ENCODE assay signal across 10 mouse cellular contexts in the genomic region with DNA sequence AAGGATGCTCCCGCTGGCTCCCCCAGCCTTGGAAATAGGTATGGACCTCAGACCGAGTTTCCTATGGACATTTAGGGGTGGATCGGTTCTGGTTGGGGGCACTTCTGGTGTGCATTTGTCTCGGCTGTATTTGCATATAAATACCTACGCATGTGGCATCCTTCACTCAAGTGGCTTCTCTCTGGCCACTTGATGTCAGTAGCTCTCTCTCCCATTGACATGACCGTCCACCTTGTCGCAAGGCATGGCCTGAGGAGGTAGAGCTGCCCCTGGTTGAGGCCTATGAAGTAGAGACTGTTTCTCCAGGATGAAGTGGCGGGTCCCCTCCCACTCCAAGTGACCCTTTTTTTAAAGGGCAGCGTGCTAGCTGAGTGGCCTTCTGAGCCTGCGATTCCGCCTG.
DNase-seq lines count a peak whose midpoint lies in the region; ATAC-seq and TF ChIP-seq lines count a peak whose summit lies in the region.
"Had no signal": no experiment of that assay in that cellular context is flagged by ENCODE, and none has a peak within 500 bp of the region (broad histone marks: within the 10 kb centered on the region; RNA-seq: fewer than 3 reads in every experiment).

No protein-coding gene starts in this region.

- TF ChIP-seq CTCF in kidney, postnatal 0 days (IDR thresholded peaks at IDR 0.05; ENCODE audit: low read depth) = no peak
- TF ChIP-seq CTCF in MEL (IDR thresholded peaks at IDR 0.05 in 2 of 3, conservative IDR thresholded peaks at IDR 0.05 in 1 of 3; ENCODE audit: control insufficient read depth in 1 of 3, insufficient read depth in 1 of 3, low read depth in 2 of 3, low read length in 3 of 3, poor library complexity in 1 of 3, severe bottlenecking in 1 of 3) = no peak
- TF ChIP-seq CTCF in midbrain, postnatal 0 days (IDR thresholded peaks at IDR 0.05) = peak; percentile 25; the same call in 1 of the 2 replicates

- H3K4me3 ChIP-seq in kidney, postnatal 0 days (replicated peaks; ENCODE audit: low read depth, low read length) = no peak overlapping the region
- no peak overlapping the region for H3K4me3 ChIP-seq in MEL (ENCODE audit: control insufficient read depth in 1 of 2, insufficient read depth in 1 of 2, low read depth in 2 of 2, low read length in 2 of 2)
- no peak overlapping the region for H3K4me3 ChIP-seq in embryonic facial prominence, embryonic 15.5 days (replicated peaks)
- no peak overlapping the region for H3K4me3 ChIP-seq in midbrain, postnatal 0 days (ENCODE audit: low read depth, low read length)
- H3K4me3 ChIP-seq: forebrain, embryonic 13.5 days had no signal

- H3K9ac ChIP-seq in kidney, postnatal 0 days (ENCODE audit: low read depth, low read length) = no peak overlapping the region
- peak overlapping the region; percentile 12; the same call in 1 of the 2 replicates for H3K9ac ChIP-seq in MEL (ENCODE audit: control insufficient read depth, low read depth, low read length, poor library complexity, severe bottlenecking)
- H3K9ac ChIP-seq in embryonic facial prominence, embryonic 15.5 days = no peak overlapping the region
- H3K9ac ChIP-seq in midbrain, postnatal 0 days (replicated peaks; ENCODE audit: low read length, poor library complexity, severe bottlenecking) = no peak overlapping the region
- H3K9ac ChIP-seq: forebrain, embryonic 13.5 days; liver, embryonic 14.5 days had no signal

- H3K27ac ChIP-seq in kidney, postnatal 0 days = peak overlapping the region; percentile 27; the same call in 1 of the 2 replicates
- peak overlapping the region; percentile 9; the same call in 1 of the 2 replicates for H3K27ac ChIP-seq in MEL (ENCODE audit: control insufficient read depth, low read depth, low read length)
- 0 out of 2 replicates have a peak overlapping the region, but pooled peaks have one; percentile 65 for H3K27ac ChIP-seq in embryonic facial prominence, embryonic 15.5 days (replicated peaks)
- no peak overlapping the region; the same call in 1 of the 2 replicates for H3K27ac ChIP-seq in midbrain, postnatal 0 days (ENCODE audit: low read depth, low read length)
- H3K27ac ChIP-seq: forebrain, embryonic 13.5 days; liver, embryonic 14.5 days had no signal

- no peaks in the 10 kb centered on the region for H3K9me3 ChIP-seq in kidney, postnatal 0 days (replicated peaks; ENCODE audit: low read length)
- H3K9me3 ChIP-seq in MEL (replicated peaks; ENCODE audit: insufficient read depth, low read length) = no peaks in the 10 kb centered on the region
- no peaks in the 10 kb centered on the region for H3K9me3 ChIP-seq in embryonic facial prominence, embryonic 15.5 days (replicated peaks)
- H3K9me3 ChIP-seq in midbrain, postnatal 0 days (ENCODE audit: low read length) = no peaks in the 10 kb centered on the region
- H3K9me3 ChIP-seq: forebrain, embryonic 13.5 days had no signal

- WGBS in kidney, postnatal 0 days = 70% methylated on average over 11 of the region's 11 CpGs
- WGBS in embryonic facial prominence, embryonic 15.5 days = 60% methylated on average over 11 of the region's 11 CpGs
- 35% methylated on average over 11 of the region's 11 CpGs for WGBS in midbrain, postnatal 0 days

- no peak overlapping the region for H3K4me2 ChIP-seq in kidney, postnatal 0 days (ENCODE audit: low read length)
- H3K4me2 ChIP-seq in embryonic facial prominence, embryonic 15.5 days (replicated peaks) = no peak overlapping the region
- H3K4me2 ChIP-seq in midbrain, postnatal 0 days (ENCODE audit: low read depth, low read length, poor library complexity, severe bottlenecking) = no peak overlapping the region
- H3K4me2 ChIP-seq: forebrain, embryonic 13.5 days had no signal

- H3K79me2 ChIP-seq in MEL (ENCODE audit: control insufficient read depth, insufficient read depth, low read length, poor library complexity) = no peaks in the 10 kb centered on the region

- H3K27me3 ChIP-seq in kidney, postnatal 0 days (ENCODE audit: insufficient read depth, low read length) = no peaks in the 10 kb centered on the region
- H3K27me3 ChIP-seq in MEL (ENCODE audit: control insufficient read depth in 1 of 2, insufficient read depth in 2 of 2, low read length in 2 of 2) = no peaks in the 10 kb centered on the region
- no peaks in the 10 kb centered on the region for H3K27me3 ChIP-seq in embryonic facial prominence, embryonic 15.5 days
- no peaks in the 10 kb centered on the region for H3K27me3 ChIP-seq in midbrain, postnatal 0 days (ENCODE audit: insufficient read depth, low read length)

- H3K4me1 ChIP-seq in kidney, postnatal 0 days (replicated peaks; ENCODE audit: insufficient read depth, low read length) = peaks cover 31% of the 10 kb centered on the region
- H3K4me1 ChIP-seq in MEL (ENCODE audit: control insufficient read depth in 1 of 2, insufficient read depth in 2 of 2, low read length in 2 of 2) = peaks cover 13 to 38% of the 10 kb centered on the region in 2 experiments
- peaks cover 56% of the 10 kb centered on the region for H3K4me1 ChIP-seq in embryonic facial prominence, embryonic 15.5 days
- H3K4me1 ChIP-seq in midbrain, postnatal 0 days (ENCODE audit: insufficient read depth, low read length) = peaks cover 13% of the 10 kb centered on the region; the same call in 1 of the 2 replicates

- no peak for TF ChIP-seq POLR2A in MEL (IDR thresholded peaks at IDR 0.05; ENCODE audit: control insufficient read depth in 1 of 2, insufficient read depth in 1 of 2, low read depth in 1 of 2, low read length in 2 of 2, poor library complexity in 1 of 2)

- no peak for DNase-seq in kidney, postnatal 0 days (ENCODE audit: low spot score)
- DNase-seq in kidney, postnatal 14 days = no peak
- no peak for DNase-seq in MEL (ENCODE audit: low read depth, low spot score)
- DNase-seq in midbrain, postnatal 0 days (ENCODE audit: low spot score) = no peak
- DNase-seq in thymus, postnatal 25 days = no peak
- DNase-seq: thymus, postnatal 36 days had no signal

- no peak for ATAC-seq in kidney, postnatal 0 days (replicated peaks; ENCODE audit: low FRiP score, low read depth)
- no peak for ATAC-seq in embryonic facial prominence, embryonic 15.5 days (ENCODE audit: insufficient number of reproducible peaks, low FRiP score, low TSS enrichment, low read depth)
- no peak for ATAC-seq in midbrain, postnatal 0 days (ENCODE audit: low FRiP score)
- no peak for ATAC-seq in erythroblast, adult 5-6 weeks (replicated peaks; ENCODE audit: low FRiP score, poor library complexity, severe bottlenecking)

- TF ChIP-seq RAD21 in MEL (IDR thresholded peaks at IDR 0.05; ENCODE audit: low read depth, low read length) = no peak

- no peaks in the 10 kb centered on the region for H3K36me3 ChIP-seq in kidney, postnatal 0 days (ENCODE audit: insufficient read depth, low read length)
- peaks cover 0 to 39% of the 10 kb centered on the region in 2 experiments; a peak in 2 of 4 replicates for H3K36me3 ChIP-seq in MEL (ENCODE audit: control insufficient read depth in 1 of 2, insufficient read depth in 2 of 2, low read length in 2 of 2)
- H3K36me3 ChIP-seq in embryonic facial prominence, embryonic 15.5 days = no peaks in the 10 kb centered on the region
- no peaks in the 10 kb centered on the region for H3K36me3 ChIP-seq in midbrain, postnatal 0 days (ENCODE audit: insufficient read depth, low read length)

- TF ChIP-seq EP300 in MEL (IDR thresholded peaks at IDR 0.05; ENCODE audit: low read depth in 1 of 2, low read length in 2 of 2) = no peak

TF ChIP-seq in MEL, 35 proteins besides CTCF, POLR2A, EP300 and RAD21:
- TF ChIP-seq KAT2A (conservative IDR thresholded peaks at IDR 0.05; ENCODE audit: low read depth, low read length) = no peak
- TF ChIP-seq RCOR1 (IDR thresholded peaks at IDR 0.05; ENCODE audit: low read depth, low read length) = no peak
- TF ChIP-seq ZKSCAN1 (IDR thresholded peaks at IDR 0.05; ENCODE audit: low read depth, low read length) = no peak
- no peak for TF ChIP-seq MAFK (IDR thresholded peaks at IDR 0.05; ENCODE audit: borderline replicate concordance, low read depth, low read length)
- no peak for TF ChIP-seq MAX (IDR thresholded peaks at IDR 0.05; ENCODE audit: low read length)
- TF ChIP-seq ELF1 (IDR thresholded peaks at IDR 0.05; ENCODE audit: low read depth, low read length) = no peak
- no peak for TF ChIP-seq GATA1 (IDR thresholded peaks at IDR 0.05; ENCODE audit: low read depth, low read length)
- TF ChIP-seq TCF12 (IDR thresholded peaks at IDR 0.05; ENCODE audit: low read depth, low read length) = no peak
- no peak for TF ChIP-seq USF2 (IDR thresholded peaks at IDR 0.05; ENCODE audit: borderline replicate concordance in 1 of 2, insufficient read depth in 1 of 2, low read depth in 1 of 2, low read length in 2 of 2)
- TF ChIP-seq TBP (IDR thresholded peaks at IDR 0.05; ENCODE audit: low read depth, low read length) = no peak
- no peak for TF ChIP-seq USF1 (IDR thresholded peaks at IDR 0.05; ENCODE audit: low read depth, low read length)
- no peak for TF ChIP-seq CHD1 (IDR thresholded peaks at IDR 0.05; ENCODE audit: low read depth, low read length)
- TF ChIP-seq MEF2A (IDR thresholded peaks at IDR 0.05; ENCODE audit: extremely low read depth, insufficient replicate concordance, low read depth, low read length, poor library complexity, severe bottlenecking) = no peak
- no peak; the same call in 1 of the 2 replicates for TF ChIP-seq MXI1 (IDR thresholded peaks at IDR 0.05; ENCODE audit: low read depth, low read length)
TF ChIP-seq in MEL: peak in this region for 0.
